In the genomic region with DNA sequence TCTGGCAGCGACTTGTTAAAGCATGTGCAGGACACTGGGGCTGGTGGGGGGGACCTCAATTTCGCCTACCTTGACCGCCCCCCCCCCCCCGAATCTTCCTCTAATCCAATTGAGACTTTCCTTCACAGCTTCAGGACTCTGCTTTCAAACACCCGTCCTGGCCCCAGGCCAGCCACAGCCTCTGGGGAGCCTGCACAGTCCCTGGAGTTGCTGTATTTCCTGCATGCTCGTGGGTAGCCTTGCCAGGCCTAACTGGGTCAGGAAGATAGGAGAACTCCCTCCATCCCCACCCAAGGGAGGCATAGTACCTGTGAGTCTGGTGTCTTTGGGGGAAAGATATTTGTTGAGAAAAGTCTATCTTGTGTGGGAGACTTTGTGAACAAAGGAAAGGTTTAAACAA, we compare ENCODE assay signal across 10 mouse cellular contexts.
DNase-seq lines count a peak whose midpoint lies in the region; ATAC-seq lines count a peak whose summit lies in the region.
"Had no signal": no experiment of that assay in that cellular context is flagged by ENCODE, and none has a peak within 500 bp of the region (broad histone marks: within the 10 kb centered on the region; RNA-seq: fewer than 3 reads in every experiment).

No protein-coding gene starts in this region.

- peak; percentile 60 for ATAC-seq in frontal cortex, adult (ENCODE audit: low TSS enrichment)

- DNase-seq in frontal cortex, postnatal 10 days (ENCODE audit: low spot score in 2 of 2) = no peak
- peak; percentile 33 for DNase-seq in kidney, postnatal 10 days
- no peak for DNase-seq in kidney, postnatal 25 days
- peak; percentile 40 for DNase-seq in right cerebral cortex, postnatal 14 days
- no peak for DNase-seq in right cerebral cortex, postnatal 36 days (ENCODE audit: low spot score in 2 of 2)
- no peak for DNase-seq in layer of hippocampus, adult 9-10 months (ENCODE audit: low spot score)
- DNase-seq: forebrain, postnatal 0 days; kidney, adult 11 months; lung, adult 18-20 months had no signal

Comparison
In these comparisons a context has a peak if more than half of its experiments do, and no peak if none do; other contexts are left out.
1. DNase-seq: peak in kidney, postnatal 10 days (single experiment) and right cerebral cortex, postnatal 14 days (single experiment); none in frontal cortex, postnatal 10 days (0 of 2), kidney, postnatal 25 days (0 of 2), right cerebral cortex, postnatal 36 days (0 of 2) and layer of hippocampus, adult 9-10 months (single experiment).